Mouse (Mus musculus) cerebellum, adult (tissue): ENCODE measurements around the gene Usf3.

Experiments used
- ATAC-seq: cut with Nextera tagmentation; 2 replicates; pipeline ENCODE4 v1.9.2; 2017; ENCODE audit warnings: mild to moderate bottlenecking, moderate library complexity, mixed read lengths; ENCODE audit not compliant: insufficient number of reproducible peaks, low FRiP score, low TSS enrichment

Gene Usf3

GRCm38 (mm10) chr16:44173155-44173941, at the start of gene Usf3:
Usf3 (plus strand) TSS chr16:44173246.
- ATAC-seq = peak; percentile 26

- peak; percentile 49; the same call in 1 of the 2 replicates for ATAC-seq
Observed at GRCm38 (mm10) chr16:44123786-44124185, 49.3 kb upstream of the Usf3 start.

GRCm38 (mm10) chr16:44124713-44125112, 48.3 kb upstream of the Usf3 start:
- ATAC-seq = no peak

GRCm38 (mm10) chr16:44125436-44125835, 47.6 kb upstream of the Usf3 start:
- no peak for ATAC-seq

GRCm38 (mm10) chr16:44126437-44126836, 46.6 kb upstream of the Usf3 start:
- ATAC-seq = no peak

- no peak for ATAC-seq
Observed at GRCm38 (mm10) chr16:44132300-44132699, 40.7 kb upstream of the Usf3 start.

GRCm38 (mm10) chr16:44133187-44133586, 39.9 kb upstream of the Usf3 start:
- ATAC-seq = no peak

- no peak for ATAC-seq
Observed at GRCm38 (mm10) chr16:44136511-44137021, 36.5 kb upstream of the Usf3 start.

GRCm38 (mm10) chr16:44138377-44138978, 34.6 kb upstream of the Usf3 start:
- ATAC-seq = no peak

- ATAC-seq = peak; percentile 89
Observed at GRCm38 (mm10) chr16:44138979-44139535, 34.0 kb upstream of the Usf3 start.

GRCm38 (mm10) chr16:44139536-44140185, 33.4 kb upstream of the Usf3 start, which contains the start of the genes Atp6v1a and Naa50:
Atp6v1a (minus strand) TSS chr16:44139705.
Naa50 (plus strand) TSS chr16:44139830.
- ATAC-seq = peak; percentile 60

GRCm38 (mm10) chr16:44140186-44140787, 32.8 kb upstream of the Usf3 start:
- ATAC-seq = peak; percentile 37

GRCm38 (mm10) chr16:44141483-44141882, 31.6 kb upstream of the Usf3 start:
- ATAC-seq = no peak

GRCm38 (mm10) chr16:44149002-44149767, 23.9 kb upstream of the Usf3 start:
- no peak for ATAC-seq

- ATAC-seq = no peak
Observed at GRCm38 (mm10) chr16:44154497-44155057, 18.5 kb upstream of the Usf3 start.

GRCm38 (mm10) chr16:44159325-44159724, 13.7 kb upstream of the Usf3 start:
- no peak for ATAC-seq

- no peak for ATAC-seq
Observed at GRCm38 (mm10) chr16:44163831-44164230, 9.2 kb upstream of the Usf3 start.

GRCm38 (mm10) chr16:44165182-44165581, 7.9 kb upstream of the Usf3 start:
- ATAC-seq = no peak

GRCm38 (mm10) chr16:44168990-44169389, 4.1 kb upstream of the Usf3 start:
- ATAC-seq = no peak
